Mouse (Mus musculus): Measurements from ENCODE around the gene Ccnb2.
"Not testable (repeated sequence)": the region's sequence is repeated elsewhere in the genome, so short reads cannot be mapped to it uniquely, and the experiment has no call there.

Gene Ccnb2

GRCm38 (mm10) chr9:70421257-70422056 lies at the start of gene Ccnb2:
TSS of gene Ccnb2 (minus strand) at chr9:70421547.
- peak; percentile 93 for DNase-seq (ENCODE audit: low read depth, low spot score)

GRCm38 (mm10) chr9:70463091-70463490 lies 41.7 kb upstream of the Ccnb2 start:
- DNase-seq (ENCODE audit: low read depth, low spot score) = not testable (repeated sequence)

GRCm38 (mm10) chr9:70452371-70452770 lies 31.0 kb upstream of the Ccnb2 start:
- no peak for DNase-seq (ENCODE audit: low read depth, low spot score)

GRCm38 (mm10) chr9:70449072-70449471 lies 27.7 kb upstream of the Ccnb2 start:
- no peak for DNase-seq (ENCODE audit: low read depth, low spot score)

- no peak for DNase-seq (ENCODE audit: low read depth, low spot score)
Measured at GRCm38 (mm10) chr9:70439959-70440358, 18.6 kb upstream of the Ccnb2 start.

- no peak for DNase-seq (ENCODE audit: low read depth, low spot score)
Measured at GRCm38 (mm10) chr9:70422661-70423060, 1.3 kb upstream of the Ccnb2 start.

- DNase-seq (ENCODE audit: low read depth, low spot score) = peak; percentile 55
Measured at GRCm38 (mm10) chr9:70416412-70416811, 4.9 kb downstream of the Ccnb2 start.

GRCm38 (mm10) chr9:70413038-70413437 lies 8.3 kb downstream of the Ccnb2 start:
- DNase-seq (ENCODE audit: low read depth, low spot score) = no peak

GRCm38 (mm10) chr9:70410668-70411067 lies 10.7 kb downstream of the Ccnb2 start:
- no peak for DNase-seq (ENCODE audit: low read depth, low spot score)

- no peak for DNase-seq (ENCODE audit: low read depth, low spot score)
Measured at GRCm38 (mm10) chr9:70409743-70410142, 11.6 kb downstream of the Ccnb2 start.

- peak; percentile 58 for DNase-seq (ENCODE audit: low read depth, low spot score)
Measured at GRCm38 (mm10) chr9:70408791-70409190, 12.6 kb downstream of the Ccnb2 start.

- no peak for DNase-seq (ENCODE audit: low read depth, low spot score)
Measured at GRCm38 (mm10) chr9:70406596-70406995, 14.8 kb downstream of the Ccnb2 start.

GRCm38 (mm10) chr9:70401937-70402539 lies 19.3 kb downstream of the Ccnb2 start:
- DNase-seq (ENCODE audit: low read depth, low spot score) = no peak

- DNase-seq (ENCODE audit: low read depth, low spot score) = no peak
Measured at GRCm38 (mm10) chr9:70396083-70396482, 25.3 kb downstream of the Ccnb2 start.

- DNase-seq (ENCODE audit: low read depth, low spot score) = peak; percentile 41
Measured at GRCm38 (mm10) chr9:70395617-70396016, 25.7 kb downstream of the Ccnb2 start.

- peak; percentile 56 for DNase-seq (ENCODE audit: low read depth, low spot score)
Measured at GRCm38 (mm10) chr9:70392563-70392907, 28.8 kb downstream of the Ccnb2 start.

GRCm38 (mm10) chr9:70391660-70392562 lies 29.4 kb downstream of the Ccnb2 start:
- DNase-seq (ENCODE audit: low read depth, low spot score) = no peak

- DNase-seq (ENCODE audit: low read depth, low spot score) = no peak
Measured at GRCm38 (mm10) chr9:70391042-70391441, 30.3 kb downstream of the Ccnb2 start.

- DNase-seq (ENCODE audit: low read depth, low spot score) = no peak
Measured at GRCm38 (mm10) chr9:70389548-70389947, 31.8 kb downstream of the Ccnb2 start.

GRCm38 (mm10) chr9:70387410-70388119 lies 33.8 kb downstream of the Ccnb2 start:
- no peak for DNase-seq (ENCODE audit: low read depth, low spot score)

GRCm38 (mm10) chr9:70384958-70385728 lies 36.2 kb downstream of the Ccnb2 start:
- DNase-seq (ENCODE audit: low read depth, low spot score) = no peak

All from CD4-positive, CD25-positive, alpha-beta regulatory T cell, adult 2 months (primary cell).